Mouse (Mus musculus): ENCODE results near the gene Pard3b.
A peak's percentile ranks its signal among the peaks of the same experiment; 100 is the strongest.

Pard3b gene

DNA sequence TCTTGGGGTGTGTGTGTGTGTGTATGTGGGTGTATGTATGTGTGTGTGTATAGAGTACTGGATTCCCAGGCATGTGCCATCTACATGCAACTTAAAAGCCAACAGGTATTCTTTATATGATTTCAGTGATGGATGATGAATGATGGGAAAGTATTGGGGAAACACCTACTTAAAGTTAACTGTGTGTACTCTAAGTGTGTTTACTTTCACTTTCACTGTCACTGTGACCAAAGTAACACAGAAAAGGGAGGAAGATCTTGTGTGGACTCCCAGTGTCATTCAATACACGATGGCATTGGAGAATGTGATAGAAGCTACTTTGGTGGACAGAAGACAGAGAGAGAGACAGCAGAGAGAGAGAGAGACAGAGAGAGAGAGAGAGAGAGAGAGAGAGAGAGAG, 613.8 kb downstream of the Pard3b start:
- DNase-seq (ENCODE audit: low spot score): no peak

DNA sequence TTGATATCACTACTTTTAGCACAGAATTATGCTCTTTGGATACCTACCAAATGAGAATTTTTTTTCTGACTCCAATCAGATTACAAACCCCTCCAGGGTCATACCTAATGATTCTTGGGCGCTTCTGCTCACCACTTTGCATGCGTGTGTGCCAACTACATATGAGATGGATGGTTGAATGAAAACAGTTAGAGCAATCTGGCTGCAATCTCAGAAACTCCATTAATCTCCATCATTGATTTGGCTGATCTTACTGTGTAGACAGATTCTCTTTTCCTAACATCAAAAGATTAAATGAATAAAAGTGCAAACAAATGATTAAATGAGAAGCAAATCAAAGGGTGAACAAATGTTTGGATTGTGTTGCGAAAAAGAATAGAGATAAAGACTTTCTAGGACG, 615.7 kb downstream of the Pard3b start:
- no peak for DNase-seq (ENCODE audit: low spot score)

DNA sequence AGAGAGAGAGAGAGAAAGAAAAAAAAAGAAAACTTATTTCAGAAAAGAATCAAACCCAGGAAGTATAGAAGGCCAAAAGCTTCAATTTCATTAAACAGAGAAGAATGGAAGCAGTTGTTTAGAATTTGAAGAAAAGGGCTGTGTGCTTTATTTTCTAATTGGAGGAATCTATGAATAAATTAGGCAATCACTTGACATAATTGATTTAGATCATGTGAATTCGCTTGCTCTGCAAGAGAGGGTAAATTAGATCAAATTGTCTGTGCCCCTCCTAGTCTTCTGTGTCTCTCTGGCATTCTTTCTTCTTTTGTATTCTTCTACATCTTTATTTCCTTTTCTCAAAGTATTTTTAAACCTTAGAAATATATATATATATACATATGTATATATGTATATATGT, 616.3 kb downstream of the Pard3b start:
- no peak for DNase-seq (ENCODE audit: low spot score)

DNA sequence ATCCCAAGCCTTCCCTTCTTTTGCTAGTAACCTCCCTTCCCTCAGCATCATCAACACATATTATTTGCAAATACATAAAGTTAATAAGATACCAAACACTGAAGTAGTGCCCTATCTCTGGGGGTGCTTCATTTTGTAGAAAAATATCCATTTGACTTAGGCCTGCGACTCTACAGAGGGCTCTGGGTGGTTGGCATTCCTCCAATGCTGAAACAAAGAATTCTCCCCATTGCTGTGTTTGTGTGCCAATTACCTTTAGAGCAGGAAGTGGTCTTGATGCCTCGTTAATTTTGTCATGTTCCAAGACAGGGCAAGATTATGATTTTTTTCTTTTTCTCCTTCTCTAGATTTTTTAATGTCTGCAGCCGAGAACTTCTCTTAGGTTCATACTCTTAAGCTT, 637.8 kb downstream of the Pard3b start:
- DNase-seq (ENCODE audit: low spot score): no peak

DNA sequence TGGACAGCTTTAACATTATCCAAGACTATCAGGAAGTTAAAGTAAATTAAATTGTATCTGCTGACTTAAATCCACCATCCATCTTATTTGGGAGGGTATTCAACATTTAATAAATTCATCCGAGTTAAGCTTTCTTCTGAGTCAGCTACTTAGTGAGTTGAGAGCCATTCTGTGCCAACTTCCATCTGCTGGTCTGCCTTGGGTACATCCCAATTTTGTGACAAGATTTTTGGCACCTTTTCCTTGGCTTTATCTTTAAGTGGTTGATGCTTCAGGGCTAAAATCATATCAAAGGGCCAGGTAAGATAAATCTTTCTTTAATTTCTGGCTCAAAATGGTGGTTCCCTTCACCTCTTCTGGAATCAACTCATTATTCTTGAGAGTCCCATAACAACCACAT, 640.0 kb downstream of the Pard3b start:
- DNase-seq (ENCODE audit: low spot score): no peak

DNA sequence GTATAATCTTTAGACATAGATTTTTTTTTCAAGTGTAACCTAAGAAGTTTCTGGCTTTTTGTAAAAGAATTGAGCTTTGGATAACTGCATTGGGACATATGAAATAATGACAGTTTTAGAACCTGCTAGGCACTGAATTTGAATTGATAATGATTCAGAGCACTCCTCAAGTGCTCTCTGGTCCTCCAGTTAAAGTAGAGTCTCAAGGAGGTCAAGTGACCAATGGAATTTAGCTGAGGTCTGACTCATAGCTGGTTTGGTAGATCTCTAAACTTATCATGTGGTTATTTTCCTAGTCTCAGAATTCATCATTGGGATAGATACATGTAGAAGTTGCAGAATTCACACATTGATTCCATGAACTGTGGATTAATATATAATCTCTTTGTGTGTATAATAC, 642.0 kb downstream of the Pard3b start:
- no peak for DNase-seq (ENCODE audit: low spot score)

DNA sequence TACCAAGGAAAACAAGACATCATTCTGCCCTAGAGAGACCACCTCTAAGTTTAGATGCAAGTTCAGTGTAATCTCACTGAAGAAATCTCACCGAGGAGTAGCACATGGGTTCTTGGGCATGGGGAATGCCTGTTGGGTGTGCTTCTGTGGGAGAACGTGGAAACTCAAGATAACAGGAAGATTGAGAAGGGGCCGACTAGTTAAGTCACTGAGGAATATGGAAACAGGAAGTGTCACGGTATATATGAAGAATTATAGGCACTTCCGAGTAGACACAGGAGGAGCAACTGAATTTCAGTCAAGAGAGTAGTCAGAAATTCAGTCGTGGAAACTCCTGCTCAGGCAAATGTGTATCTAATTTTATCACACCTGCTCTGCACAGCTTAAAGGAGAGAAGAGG, 644.2 kb downstream of the Pard3b start:
- DNase-seq (ENCODE audit: low spot score): no peak

DNA sequence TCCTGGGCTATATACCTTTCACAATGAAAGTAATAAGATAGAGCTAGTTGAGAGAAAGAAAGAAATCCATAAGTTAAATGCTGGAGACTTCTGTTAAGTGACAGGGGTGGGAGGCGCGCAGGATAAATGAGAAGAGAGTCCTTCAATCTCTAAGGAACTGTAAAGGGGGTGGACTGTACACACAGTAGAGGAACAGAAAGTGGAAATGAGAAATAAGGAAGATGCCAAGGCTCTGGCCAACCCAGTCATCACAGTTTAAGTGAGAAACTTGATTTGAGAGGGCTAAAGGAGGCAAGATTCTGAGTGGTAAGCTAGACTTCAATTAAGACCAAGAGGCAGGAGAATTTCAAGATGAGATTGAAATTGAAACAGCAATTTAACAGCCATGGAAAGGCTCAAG, 645.0 kb downstream of the Pard3b start:
- no peak for DNase-seq (ENCODE audit: low spot score)

DNA sequence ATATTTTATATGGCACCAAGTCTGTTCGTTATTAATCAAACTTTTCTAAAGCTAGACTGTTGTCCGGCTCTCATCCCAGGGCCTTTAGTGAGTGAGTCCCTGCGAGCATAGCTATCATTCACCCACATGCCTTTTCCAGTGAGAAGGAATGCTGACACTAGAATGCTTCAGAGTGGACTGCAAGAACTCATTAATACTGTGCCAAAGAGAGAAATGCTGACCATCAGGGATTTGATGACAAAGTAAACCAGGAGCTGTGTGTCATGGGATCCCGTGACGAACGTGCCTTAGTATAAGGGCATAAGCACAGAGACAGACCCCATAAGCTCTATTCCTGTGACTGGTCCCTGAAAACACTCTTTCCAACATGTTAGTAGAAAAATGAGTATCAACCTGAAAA, 670.8 kb downstream of the Pard3b start:
- no peak for DNase-seq (ENCODE audit: low spot score)

DNA sequence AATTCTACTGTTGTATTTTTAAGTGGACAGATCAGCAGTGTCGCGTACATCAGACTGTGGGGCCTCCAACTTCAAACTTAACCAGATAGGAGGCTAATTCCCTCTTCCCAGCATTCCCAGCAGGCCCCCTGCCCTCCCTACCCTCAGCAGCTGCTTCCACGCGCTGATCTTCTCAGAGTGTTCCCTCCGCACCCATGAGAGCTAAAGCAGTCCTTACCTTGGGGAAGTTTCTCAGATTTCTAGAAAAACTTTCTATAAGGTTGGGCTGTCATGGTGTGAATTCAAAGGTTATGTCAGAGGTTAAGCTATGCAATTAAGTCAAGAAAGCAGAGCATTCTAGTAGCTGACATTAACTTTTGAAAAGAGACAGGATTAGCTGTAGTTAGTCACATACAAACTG, 686.6 kb downstream of the Pard3b start:
- DNase-seq (ENCODE audit: low spot score): no peak

DNA sequence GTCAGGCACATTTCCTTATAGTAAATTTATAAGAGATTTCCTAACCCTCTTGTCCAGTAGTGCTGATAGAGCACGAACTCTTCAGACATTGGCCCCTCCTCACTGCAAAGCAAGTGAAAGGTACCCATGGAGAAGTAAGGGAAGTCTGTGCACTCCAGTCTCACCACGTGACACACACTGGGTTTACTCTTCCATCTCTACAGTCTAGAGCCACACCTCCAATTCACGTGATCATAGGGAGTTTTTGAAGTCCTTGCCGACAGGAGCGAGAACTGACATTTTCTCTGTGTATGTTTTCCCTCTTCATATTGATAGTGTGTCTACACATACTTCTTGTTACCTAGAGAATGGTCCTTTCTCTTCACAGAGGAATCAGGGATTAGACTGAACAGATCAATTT, 689.1 kb downstream of the Pard3b start:
- no peak for DNase-seq (ENCODE audit: low spot score)

DNA sequence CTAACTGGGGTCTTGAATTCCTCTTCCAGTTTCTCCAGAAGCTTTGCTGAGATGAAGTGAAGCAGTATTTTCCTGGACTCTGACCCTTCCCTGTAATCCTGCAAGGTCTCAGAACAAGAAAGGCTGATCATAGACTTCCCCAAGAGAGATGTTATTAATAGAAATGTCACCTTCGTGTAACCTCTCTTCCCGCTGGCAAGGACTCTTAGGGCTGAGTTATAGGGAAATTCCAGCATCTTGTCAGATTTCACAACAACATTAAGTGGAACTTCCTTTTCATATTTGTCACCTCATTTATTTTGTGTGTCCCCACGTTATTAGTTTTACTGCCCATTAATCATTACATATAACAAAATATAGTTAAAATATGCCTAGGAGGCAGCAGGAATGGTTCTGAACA, 690.2 kb downstream of the Pard3b start:
- no peak for DNase-seq (ENCODE audit: low spot score)

DNA sequence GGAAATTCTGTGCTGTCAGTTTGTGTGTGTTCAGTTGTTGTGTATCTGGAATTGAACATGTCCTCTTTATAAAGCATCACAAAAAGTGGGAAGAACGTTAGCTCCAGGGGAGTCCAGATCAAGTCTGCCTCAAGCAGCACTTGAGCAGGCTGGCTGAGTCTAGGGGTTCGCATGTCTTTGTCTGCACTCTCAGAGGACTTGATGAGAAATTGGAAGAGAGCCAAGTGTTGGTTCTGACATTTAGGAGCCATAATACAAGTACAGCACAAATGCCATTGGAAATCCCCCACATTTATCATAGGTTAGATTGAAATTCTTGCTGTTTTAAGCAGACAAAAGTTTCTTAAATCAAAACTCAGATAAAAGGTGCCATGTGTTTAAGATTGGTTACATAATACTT, 694.4 kb downstream of the Pard3b start:
- no peak for DNase-seq (ENCODE audit: low spot score)

DNA sequence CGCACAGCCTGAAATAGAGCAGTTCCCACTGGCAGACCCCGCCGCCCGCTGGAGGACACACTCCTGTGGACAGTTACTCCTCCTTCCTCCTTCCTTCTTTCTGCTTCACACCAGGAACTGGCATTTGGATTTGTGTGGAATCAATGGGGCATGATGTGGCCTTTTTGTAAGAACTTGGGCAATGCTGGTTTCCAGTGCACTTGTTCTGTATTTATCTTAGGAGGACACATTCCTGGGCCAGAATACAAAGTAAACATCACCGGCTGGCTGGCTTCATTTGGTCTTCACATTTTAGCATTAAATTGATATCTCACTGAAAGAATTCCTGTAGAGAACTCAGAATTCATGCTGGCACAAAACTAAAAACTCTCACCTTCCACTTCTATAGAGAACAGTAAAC, 695.6 kb downstream of the Pard3b start:
- DNase-seq (ENCODE audit: low spot score): no peak

DNA sequence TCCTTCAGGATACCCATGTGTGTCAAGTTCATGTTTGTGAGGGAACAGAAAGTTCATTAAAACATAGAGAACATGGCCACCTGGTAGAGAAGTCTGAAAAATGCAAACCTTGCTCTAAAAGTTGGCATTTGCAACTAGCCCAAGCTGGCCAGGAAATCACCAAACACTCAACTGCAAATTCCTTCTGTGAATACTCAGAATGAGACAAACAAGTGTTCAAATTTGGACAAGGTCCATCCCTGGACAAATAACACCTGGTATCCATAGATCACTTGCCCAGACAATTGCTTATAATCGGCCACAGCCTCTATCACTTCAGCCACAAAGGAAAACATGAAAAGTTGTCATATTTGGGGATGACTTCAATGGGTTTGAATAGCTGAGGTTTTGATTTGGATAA, 701.6 kb downstream of the Pard3b start:
- no peak for DNase-seq (ENCODE audit: low spot score)

DNA sequence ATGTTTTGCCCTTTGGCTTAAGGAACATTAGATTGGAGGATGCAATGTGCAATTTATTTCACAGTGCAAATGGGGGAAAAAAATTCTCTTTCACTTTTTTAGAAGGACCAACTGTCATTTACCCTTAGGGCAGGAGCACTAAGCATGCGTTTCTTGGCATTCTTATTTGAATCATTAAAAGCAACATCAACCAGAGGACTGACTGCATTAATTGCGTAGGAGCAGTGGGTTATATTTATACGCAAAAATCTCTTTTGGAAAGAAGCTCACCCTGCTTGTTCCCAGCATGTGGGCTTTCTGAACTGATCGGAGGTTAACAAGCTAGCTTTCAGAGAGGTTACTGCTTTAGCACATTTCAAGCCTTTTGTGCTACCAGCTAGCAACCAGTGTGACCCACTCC, 705.7 kb downstream of the Pard3b start:
- no peak for DNase-seq (ENCODE audit: low spot score)

DNA sequence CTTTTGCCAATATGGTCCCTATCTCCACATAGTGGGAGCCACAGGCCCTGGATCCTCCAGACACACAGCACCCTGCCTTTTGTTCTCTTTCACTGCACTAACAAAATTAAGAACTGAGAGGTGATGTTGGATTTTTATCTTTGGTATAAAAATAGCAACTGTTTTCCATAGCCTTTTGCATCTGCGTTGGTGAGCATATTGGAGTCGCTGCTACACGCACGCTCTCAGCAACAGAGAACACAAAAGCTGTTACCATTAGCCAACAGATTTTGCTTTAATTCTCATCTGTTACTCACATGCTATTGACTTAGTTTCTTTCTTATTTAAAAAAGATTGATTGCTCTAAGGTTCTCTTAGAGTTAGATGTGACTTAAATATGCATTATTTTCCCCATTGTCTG, 709.7 kb downstream of the Pard3b start:
- no peak for DNase-seq (ENCODE audit: low spot score)

DNA sequence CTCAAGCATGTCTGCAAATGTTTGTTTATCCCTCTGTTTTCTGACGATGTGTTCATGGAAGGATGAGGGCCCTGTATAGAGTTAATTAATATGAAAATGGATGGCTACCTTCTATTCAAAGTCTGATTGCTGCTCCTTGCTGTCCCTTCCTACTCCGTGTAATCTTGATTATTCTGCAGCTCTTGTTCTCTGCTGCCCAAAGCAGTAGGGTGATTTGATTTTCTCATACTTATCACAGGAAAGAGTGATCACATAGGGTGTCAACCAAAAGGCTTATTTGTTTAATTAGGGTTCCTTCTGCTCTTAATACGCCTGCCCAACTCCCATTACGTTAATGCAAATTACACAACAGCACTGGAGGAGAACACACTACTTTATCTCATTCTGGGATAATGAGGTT, 716.9 kb downstream of the Pard3b start:
- DNase-seq (ENCODE audit: low spot score): no peak

DNA sequence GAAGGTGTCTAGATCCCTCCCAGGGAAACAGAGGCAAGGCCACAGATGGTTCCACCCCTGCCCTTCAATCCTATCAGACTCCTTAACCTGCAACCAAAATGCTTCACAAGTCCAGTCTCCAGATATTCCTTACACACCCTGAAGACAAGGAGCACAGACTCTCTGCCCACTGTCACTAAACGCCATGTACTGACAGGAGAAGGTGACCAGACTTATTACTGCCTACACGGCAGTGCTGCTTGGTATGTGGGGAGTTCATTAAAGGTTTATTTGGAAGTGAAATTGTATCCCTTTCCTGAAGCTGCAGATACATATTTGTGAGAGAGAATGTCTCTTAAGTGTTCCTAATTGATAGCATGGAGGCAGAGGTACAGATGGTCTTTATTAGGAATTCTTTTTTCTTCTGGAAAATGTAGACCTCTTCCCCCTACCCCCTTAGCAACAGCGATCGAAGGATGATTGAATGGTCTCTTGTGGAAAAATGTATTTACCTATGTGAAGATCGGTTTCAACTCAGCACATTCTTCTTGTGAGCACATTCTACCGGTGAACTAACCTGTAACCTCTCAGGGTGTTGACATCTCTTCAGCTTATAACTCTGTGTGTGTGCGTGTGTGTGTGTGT, 735.9 kb downstream of the Pard3b start:
- DNase-seq (ENCODE audit: low spot score): no peak

DNA sequence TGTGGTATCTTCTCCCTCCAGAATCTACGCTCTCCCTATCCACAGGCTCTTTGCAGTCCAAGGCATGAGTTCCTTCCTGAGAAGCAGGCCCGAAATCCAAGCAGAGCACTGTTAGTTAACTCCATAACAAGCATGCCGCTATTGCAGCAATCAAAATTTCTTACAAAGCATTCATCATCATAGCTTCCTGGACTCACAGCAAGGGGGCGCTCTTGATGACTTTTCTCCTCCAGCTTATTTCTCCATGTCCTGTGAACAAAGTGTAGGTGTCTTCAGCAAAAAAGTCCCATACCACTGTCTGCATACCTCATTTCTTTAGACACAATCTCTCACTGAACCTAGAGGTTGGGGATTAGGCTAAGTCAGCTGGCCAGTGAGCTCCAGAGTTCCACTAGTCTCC, 739.7 kb downstream of the Pard3b start:
- DNase-seq (ENCODE audit: low spot score): no peak

DNA sequence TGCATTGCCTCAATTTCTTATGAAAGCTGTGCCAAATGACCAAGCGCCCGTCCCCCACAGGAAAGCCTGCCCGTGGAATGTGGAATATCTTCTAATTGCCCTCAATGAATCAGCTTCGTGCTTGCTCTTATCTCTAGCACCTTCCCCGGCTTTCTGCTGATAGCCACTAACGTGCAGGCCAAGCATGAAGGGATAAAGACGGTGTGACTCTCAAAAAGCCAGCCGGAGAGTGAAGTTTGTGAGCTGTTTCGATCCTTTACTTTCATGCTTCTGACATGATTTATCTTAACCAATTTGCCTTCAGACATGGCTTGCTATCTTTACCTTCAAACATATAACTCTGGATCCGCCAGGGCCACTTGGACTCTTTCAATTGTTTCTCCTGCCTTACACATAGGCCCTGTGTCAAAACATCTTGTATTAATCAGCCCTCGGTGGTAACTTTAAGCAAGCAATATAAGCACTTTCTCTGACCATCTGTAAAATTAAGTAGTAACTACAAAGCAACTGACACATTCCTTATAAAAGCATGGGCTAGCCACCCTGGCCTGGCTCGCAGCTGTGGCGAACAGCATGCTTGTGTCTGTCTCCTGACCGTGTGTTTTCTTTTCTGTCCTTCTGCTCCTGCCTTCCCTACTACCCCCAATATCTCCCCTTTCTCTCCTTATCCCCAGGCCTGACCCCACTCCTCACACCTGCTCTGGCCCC, 744.3 kb downstream of the Pard3b start:
- DNase-seq (ENCODE audit: low spot score): peak; percentile 6

DNA sequence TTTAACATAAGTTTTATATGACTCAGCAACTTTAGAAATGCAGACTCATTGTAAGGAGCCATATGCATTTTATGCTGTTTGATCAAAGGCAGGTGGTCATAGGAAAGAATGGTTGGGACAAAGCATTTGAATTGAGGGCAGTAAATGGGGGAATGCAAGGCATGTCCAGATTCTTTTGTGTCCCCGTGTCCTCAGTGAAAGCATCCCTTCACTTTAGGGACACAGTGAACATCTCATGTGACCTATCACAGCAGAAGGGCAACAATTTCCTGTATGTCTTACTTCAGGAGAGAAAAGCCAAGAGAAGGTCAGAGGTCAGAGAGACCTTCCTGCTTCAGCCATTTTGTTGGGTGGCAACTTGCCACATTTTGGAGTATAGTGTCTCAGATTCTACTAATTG, 745.6 kb downstream of the Pard3b start:
- DNase-seq (ENCODE audit: low spot score): no peak

DNA sequence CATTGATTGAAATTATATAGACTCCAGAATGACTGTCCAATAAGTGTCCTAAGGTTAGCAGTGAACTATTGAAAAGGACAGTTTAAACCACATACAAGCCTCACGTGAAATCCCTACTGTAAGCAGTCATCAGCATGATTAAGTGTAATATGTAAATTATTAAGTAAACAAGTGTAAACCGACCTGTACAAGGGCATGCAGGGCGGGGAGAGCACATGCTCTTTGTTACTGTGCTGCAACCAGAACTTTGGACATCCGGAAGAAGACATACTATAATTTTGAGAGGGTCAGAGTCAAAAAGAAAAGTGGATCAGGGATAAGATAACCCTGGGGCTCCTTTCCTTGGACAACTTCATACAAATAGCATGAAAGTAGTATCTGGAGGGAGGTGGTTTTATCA, 749.4 kb downstream of the Pard3b start:
- no peak for DNase-seq (ENCODE audit: low spot score)

DNA sequence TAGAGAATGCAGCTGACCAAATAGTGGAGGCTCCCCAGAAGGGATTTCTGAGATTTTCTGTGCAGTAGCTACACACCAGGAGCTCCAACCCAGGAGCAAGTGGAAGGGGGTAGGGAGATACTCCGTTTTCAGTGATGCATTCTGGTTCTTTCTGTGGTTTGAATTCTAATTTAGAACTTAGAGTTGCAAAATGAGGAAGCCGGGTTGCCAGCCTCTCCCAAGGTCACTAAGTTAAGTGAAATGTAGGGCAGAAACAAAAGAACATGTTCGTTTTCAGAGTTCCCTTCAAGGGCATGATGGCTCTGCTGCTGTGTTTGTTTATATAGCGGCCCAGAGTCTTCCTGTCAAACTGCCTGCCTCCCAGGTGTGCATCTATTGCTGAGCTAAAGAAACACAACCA, 754.2 kb downstream of the Pard3b start:
- no peak for DNase-seq (ENCODE audit: low spot score)
